Mouse (Mus musculus) limb, embryonic 11.5 days (tissue): ENCODE measurements around the gene Smarca5. TPM values are rescaled to one million over a fixed set of nuclear protein-coding genes. Genes with fewer than 3 reads are reported as not detected.

Experiments
- ATAC-seq: fragments of 200-750 bp; cut with Nextera tagmentation; 2 replicates; pipeline ENCODE4 v1.8.0; 2017; ENCODE audit warnings: low read depth; ENCODE audit not compliant: insufficient number of reproducible peaks, low FRiP score, low TSS enrichment
- DNase-seq: peaks from one replicate; pipeline ENCODE4 v3.0.0-alpha.2; 2015; ENCODE audit warnings: low spot score
- H3K27ac ChIP-seq: fragments of 300-500 bp; sonication (generic); replicated peaks from 2 replicates; pipeline ENCODE4 v1.5.1; 2014; ENCODE audit warnings: low read depth, mild to moderate bottlenecking, low read length
- H3K27me3 ChIP-seq: fragments of 300-500 bp; sonication (generic); 2 replicates; pipeline ENCODE4 v1.6.1; 2014; ENCODE audit warnings: mild to moderate bottlenecking, low read length, mixed read lengths; ENCODE audit not compliant: control insufficient read depth, insufficient read depth
- H3K36me3 ChIP-seq: fragments of 300-500 bp; sonication (generic); 2 replicates; pipeline ENCODE4 v1.6.1; 2014; ENCODE audit warnings: mild to moderate bottlenecking, low read length, moderate library complexity, mixed read lengths; ENCODE audit not compliant: control insufficient read depth, insufficient read depth
- H3K4me1 ChIP-seq: fragments of 300-500 bp; sonication (generic); 2 replicates; pipeline ENCODE4 v1.6.1; 2014; ENCODE audit warnings: low read length, mixed read lengths; ENCODE audit not compliant: control insufficient read depth, insufficient read depth
- H3K4me2 ChIP-seq: fragments of 300-500 bp; sonication (generic); 2 replicates; pipeline ENCODE4 v1.6.1; 2014; ENCODE audit warnings: low read depth, mild to moderate bottlenecking, moderate library complexity; ENCODE audit not compliant: severe bottlenecking
- H3K4me3 ChIP-seq: fragments of 300-500 bp; sonication (generic); 2 replicates; pipeline ENCODE4 v1.5.1; 2014; ENCODE audit warnings: low read depth, low read length
- H3K9ac ChIP-seq: fragments of 300-500 bp; sonication (generic); 2 replicates; pipeline ENCODE4 v1.6.1; 2014; ENCODE audit warnings: mild to moderate bottlenecking, low read length
- H3K9me3 ChIP-seq: fragments of 300-500 bp; sonication (generic); 2 replicates; pipeline ENCODE4 v1.6.1; 2016; ENCODE audit warnings: low read length; ENCODE audit not compliant: control insufficient read depth
- WGBS: fragments of 180-500 bp; shearing (Covaris S2); extraction: QIAGEN DNeasy Blood & Tissue Kit; methylation state at CpG from one replicate; pipeline ENCODE4 v1.1.7; 2014; 5-methylcytosine and 5-hydroxymethylcytosine counted together
- polyA plus RNA-seq: library from polyadenylated mRNA; unstranded; fragments of >200 nt; fragmentation: Nextera tagmentation; extraction: Ambion mirVana; gene quantifications from 2 replicates; pipeline ENCODE4 v1.2.1, GENCODE M21; 2014

The Smarca5 gene
- polyA plus RNA-seq, 1 experiment from 2014 or later: 129 TPM

DNA sequence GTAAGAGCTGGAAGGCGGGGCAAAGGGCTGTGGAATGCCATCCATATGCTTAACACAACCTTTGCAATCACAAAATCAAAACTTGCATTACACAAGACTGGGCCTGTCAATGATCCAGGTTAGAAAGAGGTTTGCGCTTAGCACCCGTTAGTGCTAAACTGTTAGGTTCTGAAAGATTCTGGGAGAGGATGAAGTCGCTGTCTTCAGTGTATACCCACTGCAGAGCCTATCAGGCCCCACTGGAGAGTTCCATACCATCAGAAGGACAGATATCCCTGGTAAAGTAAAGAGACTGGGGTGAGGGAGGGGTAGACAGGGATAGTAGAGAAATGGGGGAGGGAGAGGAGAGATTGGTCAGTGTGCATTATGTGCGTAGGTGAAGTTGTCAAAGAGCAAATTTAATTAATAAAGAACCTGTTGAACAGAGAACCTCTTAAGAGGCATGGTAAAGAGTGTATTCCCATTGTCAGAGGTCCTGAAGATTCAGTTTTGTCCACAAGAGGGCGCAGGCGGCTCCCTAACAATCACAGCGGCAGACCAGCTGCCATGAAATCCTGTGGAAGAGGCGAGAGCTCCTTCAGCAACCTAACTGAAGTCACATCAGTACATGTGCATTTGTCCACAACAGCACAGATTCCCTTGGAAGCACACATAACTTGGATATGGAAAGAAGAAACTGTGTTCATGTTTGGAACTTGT lies 13.9 kb upstream of the Smarca5 start:
- H3K4me3 ChIP-seq: no peak overlapping the region
- DNase-seq (peak; percentile 91), ATAC-seq (peak; percentile 39; the same call in 1 of the 2 replicates)
- H3K36me3 ChIP-seq: no peaks in the 10 kb centered on the region
- no peak overlapping the region for H3K27ac ChIP-seq
- no peaks in the 10 kb centered on the region for H3K27me3 ChIP-seq
- no peak overlapping the region for H3K4me2 ChIP-seq
- H3K4me1 ChIP-seq: no peaks in the 10 kb centered on the region
- H3K9ac ChIP-seq: no peak overlapping the region
- WGBS: 33% methylated on average over 9 of the region's 9 CpGs
- H3K9me3 ChIP-seq: no peaks in the 10 kb centered on the region

DNA sequence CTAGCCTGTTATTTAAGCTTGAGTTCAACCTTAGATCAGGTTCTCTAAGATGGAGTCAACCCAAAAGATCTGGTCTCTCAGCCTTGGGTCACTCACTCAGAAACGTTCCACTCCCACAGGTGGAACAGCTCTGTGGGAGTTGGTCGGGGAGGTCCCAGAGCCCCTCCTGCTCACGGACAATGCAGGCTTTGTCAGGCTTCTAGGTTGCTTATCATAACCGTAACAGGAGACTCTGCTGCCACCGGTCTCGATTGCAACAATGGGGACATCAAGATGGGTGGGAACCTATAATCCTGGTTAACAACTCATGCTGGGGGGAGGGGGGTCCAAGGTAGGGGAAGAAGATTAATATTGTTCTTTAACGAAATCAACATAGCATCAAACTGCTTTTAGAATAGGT lies 13.1 kb upstream of the Smarca5 start:
- no peak overlapping the region for H3K4me3 ChIP-seq
- H3K9me3 ChIP-seq: no peaks in the 10 kb centered on the region
- ATAC-seq (no peak), DNase-seq (no peak)
- no peaks in the 10 kb centered on the region for H3K4me1 ChIP-seq
- no peak overlapping the region for H3K4me2 ChIP-seq
- H3K27me3 ChIP-seq: no peaks in the 10 kb centered on the region
- no peak overlapping the region for H3K27ac ChIP-seq
- H3K9ac ChIP-seq: no peak overlapping the region
- no peaks in the 10 kb centered on the region for H3K36me3 ChIP-seq
- 83% methylated on average over 7 of the region's 7 CpGs for WGBS

GRCm38 (mm10) chr8:80749091-80749490 lies 9.8 kb upstream of the Smarca5 start:
- ATAC-seq (no peak), DNase-seq (no peak)
- no peaks in the 10 kb centered on the region for H3K36me3 ChIP-seq
- H3K4me1 ChIP-seq: no peaks in the 10 kb centered on the region
- H3K9ac ChIP-seq: no peak overlapping the region
- H3K4me2 ChIP-seq: no peak overlapping the region
- H3K9me3 ChIP-seq: no peaks in the 10 kb centered on the region
- no peak overlapping the region for H3K4me3 ChIP-seq
- H3K27me3 ChIP-seq: no peaks in the 10 kb centered on the region
- WGBS: 88% methylated on average over 4 of the region's 4 CpGs
- H3K27ac ChIP-seq: no peak overlapping the region

DNA sequence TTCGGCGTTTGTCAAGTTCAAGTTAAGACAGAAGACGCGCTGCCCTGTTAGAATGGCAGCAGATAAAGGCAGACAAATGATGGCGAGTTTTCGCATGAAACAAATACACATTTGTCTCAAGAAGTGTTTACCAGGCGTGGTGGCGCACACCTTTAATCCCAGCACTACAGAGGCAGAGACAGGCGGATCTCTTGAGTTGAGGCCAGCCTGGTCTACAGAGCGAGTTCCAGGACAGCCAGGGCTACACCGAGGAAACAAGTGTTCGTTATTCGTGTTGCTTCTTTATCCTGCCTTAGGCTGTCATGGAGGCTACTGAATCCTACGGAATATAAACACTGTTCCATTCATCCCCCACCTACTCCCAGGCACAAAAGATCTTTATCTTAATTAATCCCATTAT lies 635 bp upstream of the Smarca5 start:
- 16% methylated on average over 14 of the region's 14 CpGs for WGBS
- H3K36me3 ChIP-seq: no peaks in the 10 kb centered on the region

GRCm38 (mm10) chr8:80738388-80739154 lies 726 bp downstream of the Smarca5 start:
- H3K9me3 ChIP-seq: no peaks in the 10 kb centered on the region
- H3K4me2 ChIP-seq: peak overlapping the region; percentile 93
- peaks cover 5% of the 10 kb centered on the region; the same call in 1 of the 2 replicates for H3K4me1 ChIP-seq
- under 1% methylated on average over 41 of the region's 84 CpGs for WGBS
- DNase-seq (peak; percentile 70), ATAC-seq (peak; percentile 65)
- peak overlapping the region; percentile 93 for H3K9ac ChIP-seq
- H3K27ac ChIP-seq: peak overlapping the region; percentile 98
- H3K4me3 ChIP-seq: peak overlapping the region; percentile 94
- H3K36me3 ChIP-seq: no peaks in the 10 kb centered on the region
- no peaks in the 10 kb centered on the region for H3K27me3 ChIP-seq

More for the DNA sequence above, 635 bp upstream of the Smarca5 start:
- peak overlapping the region; percentile 53 for H3K9ac ChIP-seq
- no peaks in the 10 kb centered on the region for H3K27me3 ChIP-seq
- peak; percentile 32; the same call in 1 of the 2 replicates for ATAC-seq
- peak overlapping the region; percentile 49; the same call in 1 of the 2 replicates for H3K27ac ChIP-seq
- H3K4me2 ChIP-seq: peak overlapping the region; percentile 47
- no peak for DNase-seq
- H3K4me3 ChIP-seq: peak overlapping the region; percentile 94
- peaks cover 5% of the 10 kb centered on the region; the same call in 1 of the 2 replicates for H3K4me1 ChIP-seq
- H3K9me3 ChIP-seq: no peaks in the 10 kb centered on the region

- ATAC-seq: no peak
- Histone ChIP-seq H3K36me3 (peaks cover 1% of the 10 kb centered on the region), H3K4me1 (peaks cover 5% of the 10 kb centered on the region; the same call in 1 of the 2 replicates), H3K4me2 (peak overlapping the region; percentile 93), H3K27me3 (no peaks in the 10 kb centered on the region), H3K9ac (peak overlapping the region; percentile 93), H3K27ac (peak overlapping the region; percentile 98), H3K4me3 (peak overlapping the region; percentile 94), H3K9me3 (no peaks in the 10 kb centered on the region)
- DNase-seq: no peak
- WGBS: 3% methylated on average over 5 of the region's 5 CpGs
These were observed 1.3 kb downstream of the Smarca5 start for GRCm38 (mm10) chr8:80738046-80738387.

DNA sequence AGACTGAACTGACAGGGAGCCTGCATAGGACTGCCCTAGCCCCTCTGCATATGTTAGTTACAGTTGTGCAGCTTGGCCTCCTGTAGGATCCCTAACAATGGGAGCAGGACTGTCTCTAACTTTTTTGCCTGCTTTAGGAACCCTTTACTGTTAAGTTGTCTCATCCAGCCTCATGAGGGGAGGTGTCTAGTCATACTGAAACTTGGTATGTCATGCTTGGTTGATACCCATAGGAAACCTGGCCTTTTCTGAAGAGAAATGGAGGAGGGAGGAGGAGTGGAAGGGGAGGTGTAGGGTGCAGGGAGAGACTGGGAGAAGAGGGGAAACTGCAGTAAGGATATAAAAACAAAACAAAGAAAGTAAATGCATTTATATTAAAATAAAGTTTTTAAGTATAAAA lies 7.0 kb downstream of the Smarca5 start:
- no peak for DNase-seq
- H3K27me3 ChIP-seq: no peaks in the 10 kb centered on the region
- H3K9ac ChIP-seq: no peak overlapping the region
- no peak overlapping the region for H3K4me3 ChIP-seq
- ATAC-seq: no peak
- no peak overlapping the region for H3K4me2 ChIP-seq
- H3K27ac ChIP-seq: no peak overlapping the region
- H3K36me3 ChIP-seq: peaks cover 11% of the 10 kb centered on the region
- H3K4me1 ChIP-seq: no peaks in the 10 kb centered on the region
- H3K9me3 ChIP-seq: no peaks in the 10 kb centered on the region

- peaks cover 13% of the 10 kb centered on the region for H3K36me3 ChIP-seq
- no peak overlapping the region for H3K4me2 ChIP-seq
- ATAC-seq: no peak
- no peaks in the 10 kb centered on the region for H3K4me1 ChIP-seq
- no peak for DNase-seq
- H3K9ac ChIP-seq: no peak overlapping the region
- H3K9me3 ChIP-seq: no peaks in the 10 kb centered on the region
- no peaks in the 10 kb centered on the region for H3K27me3 ChIP-seq
- WGBS: 92% methylated on average over 1 of the region's 1 CpGs
- no peak overlapping the region for H3K4me3 ChIP-seq
- H3K27ac ChIP-seq: no peak overlapping the region
These were observed 24.8 kb downstream of the Smarca5 start for GRCm38 (mm10) chr8:80714461-80714860.
